Mouse (Mus musculus) layer of hippocampus, postnatal 10 days (tissue): ENCODE measurements at regions not wholly inside any gene's neighbourhood (a gene's known extent, or its start where the extent isn't known, plus 50 kb on each side); places are given as distances from the start of the nearest gene placed in this dataset.
"Not testable (repeated sequence)": the region's sequence is repeated elsewhere in the genome, so short reads cannot be mapped to it uniquely, and the experiment has no call there.

Experiments
- DNase-seq, 2 experiments: peaks; one replicate each; pipeline ENCODE4 v3.0.0; 2021; ENCODE audit warnings: low spot score in 2 of 2

DNA sequence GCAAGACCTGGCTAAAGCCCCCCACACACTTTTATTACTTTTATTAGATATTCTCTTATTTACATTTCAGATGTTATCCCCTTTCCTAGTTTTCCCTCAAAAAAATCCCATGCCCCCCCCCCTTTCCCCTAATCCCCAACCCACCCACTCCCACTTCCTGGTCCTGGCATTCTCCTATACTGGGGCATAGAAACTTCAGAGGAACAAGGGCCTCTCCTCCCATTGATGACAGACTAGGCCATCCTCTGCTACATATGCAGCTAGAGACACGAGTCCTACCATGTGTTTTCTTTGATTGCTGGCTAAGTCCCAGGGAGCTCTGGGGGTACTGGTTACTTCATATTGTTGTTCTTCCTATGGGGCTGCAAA, 116.8 kb downstream of the Rfpl4b start:
- not testable (repeated sequence) for DNase-seq

- DNase-seq, result no peak
Observed at GRCm38 (mm10) chr10:38703954-38704761, 117.4 kb downstream of the Rfpl4b start.

DNA sequence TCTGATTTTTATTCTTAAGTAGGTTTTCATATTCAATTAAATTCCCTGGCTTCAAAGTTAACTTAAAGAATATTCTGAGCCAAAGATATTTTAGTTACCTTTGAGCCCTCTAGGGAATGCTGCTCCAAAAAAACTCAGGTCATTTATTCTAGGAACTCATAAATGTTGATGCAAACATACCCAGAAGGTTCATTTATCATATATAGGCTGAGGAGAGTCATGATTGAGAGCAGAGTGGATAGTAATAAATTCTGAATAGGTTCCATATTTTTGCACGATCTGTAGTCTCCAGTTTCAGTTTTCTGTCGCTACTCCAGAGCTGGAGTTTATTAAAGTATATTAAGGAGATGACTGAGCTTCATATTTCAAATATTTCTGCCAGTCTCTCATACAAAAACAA, 144.1 kb downstream of the Rfpl4b start:
- no peak for DNase-seq

- no peak for DNase-seq
Observed at GRCm38 (mm10) chr10:38668610-38669009, 153.0 kb downstream of the Rfpl4b start.

GRCm38 (mm10) chr10:38667841-38668240, 153.7 kb downstream of the Rfpl4b start:
- no peak for DNase-seq

GRCm38 (mm10) chr10:38635695-38636094, 185.9 kb downstream of the Rfpl4b start:
- DNase-seq, result no peak

DNA sequence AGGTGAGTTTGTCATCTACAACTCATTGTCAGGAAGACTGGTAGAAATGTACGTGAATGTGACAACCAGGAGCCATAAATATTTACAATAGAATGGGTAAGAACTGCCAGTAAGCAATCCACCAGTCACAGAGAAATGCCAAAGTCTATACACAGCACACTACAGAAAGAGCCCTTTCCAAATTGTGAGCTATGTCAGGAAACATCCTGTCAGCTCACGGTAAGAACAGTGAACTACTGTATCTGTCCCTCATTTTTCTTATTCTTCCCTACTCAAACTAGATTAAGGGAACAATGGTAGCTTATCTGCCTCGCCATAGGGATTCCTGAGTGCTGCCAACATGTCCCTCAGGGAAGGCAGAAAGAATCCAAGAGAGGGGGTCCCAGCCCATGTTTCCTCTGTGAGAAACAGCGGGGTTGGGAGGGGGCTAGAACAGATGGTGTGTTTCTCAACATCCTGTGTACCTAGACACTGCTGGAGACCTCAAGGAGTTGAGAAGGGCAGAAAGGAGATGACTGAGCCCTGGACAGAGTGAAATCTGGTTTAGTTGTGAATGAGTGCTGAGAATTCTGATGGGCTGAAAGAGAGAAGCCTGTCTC, 191.6 kb downstream of the Rfpl4b start:
- no peak for DNase-seq

DNA sequence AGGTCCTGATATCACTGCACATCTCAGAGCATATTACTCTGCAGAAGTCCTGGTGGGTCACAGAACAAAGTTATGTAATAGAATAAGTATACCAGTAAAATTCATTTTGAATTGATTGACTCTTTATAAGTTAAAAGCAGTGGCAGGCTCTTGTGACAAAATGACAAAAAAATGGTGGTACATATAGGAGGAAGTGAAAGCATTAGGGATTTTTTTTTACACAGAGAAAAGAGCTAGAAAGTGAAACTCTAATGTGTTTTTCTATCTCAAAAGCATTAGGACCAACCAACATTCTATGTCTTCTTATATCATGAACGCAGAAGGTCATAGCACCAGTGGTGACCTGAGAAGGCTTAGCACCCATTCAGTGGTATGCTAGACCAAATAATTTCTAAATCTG, 198.2 kb downstream of the Rfpl4b start:
- DNase-seq, result no peak

DNA sequence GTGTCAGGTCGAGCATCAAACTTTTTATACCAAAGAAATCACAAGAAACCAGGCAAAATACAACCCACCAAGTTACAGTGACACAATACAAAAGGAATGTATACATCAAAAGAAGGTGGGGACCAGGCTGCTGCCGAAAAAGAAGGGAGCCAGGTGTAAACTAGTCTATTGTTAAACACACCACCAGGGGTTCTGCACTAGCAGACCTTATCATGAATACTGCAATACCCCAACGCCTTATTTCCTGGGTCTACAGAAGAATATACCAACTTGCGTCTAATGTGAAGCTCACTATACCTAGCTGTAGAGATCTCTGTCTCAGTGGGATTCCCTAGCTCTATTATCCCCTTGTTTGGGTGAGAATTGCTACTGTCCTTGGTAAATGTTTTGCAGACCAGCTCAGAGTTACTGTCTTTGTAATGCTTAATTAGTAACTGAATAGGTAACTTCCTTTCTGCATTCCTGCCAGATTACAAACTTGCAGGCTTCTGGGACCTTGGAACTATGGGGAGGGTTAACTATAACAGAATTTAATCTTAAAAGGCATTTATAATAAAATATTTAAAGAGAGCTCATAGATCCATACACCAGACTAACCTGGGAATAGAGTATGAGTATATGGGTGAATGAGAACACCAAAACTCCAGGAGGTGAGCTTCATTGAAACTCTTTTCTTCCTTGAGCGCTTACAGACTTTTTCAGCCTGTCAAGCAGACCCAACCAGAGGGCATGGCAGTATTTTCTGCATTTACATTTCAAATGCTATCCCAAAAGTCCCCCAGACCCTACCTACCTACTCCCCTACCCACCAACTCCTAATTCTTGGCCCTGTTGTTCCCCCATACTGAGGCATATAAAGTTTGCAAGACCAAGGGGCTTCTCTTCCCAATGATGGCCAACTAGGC, 211.7 kb downstream of the Rfpl4b start:
- DNase-seq, result no peak

DNA sequence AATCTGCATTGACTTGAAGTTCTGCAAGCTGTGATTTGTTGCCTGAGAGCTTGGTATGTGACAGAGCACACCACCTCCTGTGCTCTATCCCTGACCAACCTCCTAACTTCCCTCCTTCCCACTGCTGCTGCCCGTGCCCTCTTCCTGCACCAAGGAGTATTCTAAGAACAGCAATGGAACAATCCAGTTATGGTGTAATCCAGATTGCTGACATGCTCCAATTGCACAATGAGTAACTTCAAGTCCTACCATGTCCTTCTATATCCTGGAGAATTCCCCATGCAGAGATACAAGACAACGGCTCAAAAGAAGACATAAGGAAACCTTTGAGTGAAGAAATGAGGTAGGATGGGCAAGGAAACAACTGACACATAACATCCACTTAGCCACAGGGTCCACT, 235.5 kb downstream of the Rfpl4b start:
- no peak for DNase-seq

DNA sequence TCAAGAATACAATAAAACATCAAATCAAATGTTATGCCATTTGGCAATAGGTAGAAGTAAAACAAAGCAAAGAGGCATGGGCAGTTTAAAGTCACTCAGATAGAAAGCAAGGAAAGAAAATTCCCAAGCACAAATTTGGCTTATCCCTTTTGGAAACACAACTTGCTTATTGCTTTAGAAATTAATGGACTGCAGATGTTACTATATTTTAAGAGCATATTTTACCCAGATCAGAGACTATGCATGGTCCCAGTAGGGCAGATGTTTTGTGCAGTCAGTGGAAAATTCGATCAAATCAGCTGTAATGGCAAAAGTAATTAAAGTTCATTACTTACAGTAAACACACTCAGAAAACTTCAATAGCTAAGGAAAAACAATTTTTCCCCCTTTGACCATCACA, 245.9 kb downstream of the Rfpl4b start:
- no peak for DNase-seq

GRCm38 (mm10) chr10:38573728-38574127, 247.9 kb downstream of the Rfpl4b start:
- no peak for DNase-seq

- no peak for DNase-seq
Observed at GRCm38 (mm10) chr10:38573146-38573545, 248.4 kb downstream of the Rfpl4b start.

DNA sequence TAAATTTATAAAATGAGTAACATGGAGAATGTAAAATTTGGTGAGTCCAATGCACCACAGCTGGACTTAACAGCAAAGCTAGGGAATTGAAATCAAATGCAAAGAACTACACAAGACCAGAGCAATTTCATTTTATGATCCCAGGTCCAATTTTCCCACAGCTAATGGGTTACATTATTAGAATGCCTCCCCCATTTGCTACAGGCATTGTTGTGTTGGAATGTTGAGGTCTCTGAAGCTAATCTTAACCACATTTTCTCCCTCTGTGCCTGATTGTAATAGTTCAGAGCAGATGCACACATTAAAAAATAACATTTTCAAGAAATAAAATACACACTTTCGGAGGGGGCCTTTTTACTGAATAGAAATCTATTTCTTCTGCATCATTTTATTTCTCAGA, 254.3 kb downstream of the Rfpl4b start:
- DNase-seq, result no peak

- no peak for DNase-seq
Observed at GRCm38 (mm10) chr10:38566361-38566760, 255.2 kb downstream of the Rfpl4b start.

DNA sequence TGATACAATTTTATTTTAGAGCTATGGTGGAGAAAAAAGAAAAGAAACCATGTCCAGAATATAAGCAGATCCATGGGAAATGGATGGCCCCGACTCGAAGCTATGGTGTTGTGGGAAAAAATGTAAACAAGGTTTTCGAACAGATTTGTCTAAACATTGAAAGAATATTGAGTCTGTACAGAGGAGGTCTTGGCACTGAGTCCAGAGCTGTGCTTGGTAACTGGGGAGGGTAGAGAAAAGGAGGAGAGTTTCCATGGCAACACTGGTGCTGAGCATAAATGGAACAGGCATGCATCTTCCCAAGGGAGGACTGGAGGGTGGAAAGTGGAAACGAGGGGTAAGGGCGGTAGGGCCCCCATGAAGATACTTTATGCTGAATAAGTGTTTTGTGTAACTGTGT, 266.5 kb downstream of the Rfpl4b start:
- DNase-seq, result peak; percentile 21 to 43

DNA sequence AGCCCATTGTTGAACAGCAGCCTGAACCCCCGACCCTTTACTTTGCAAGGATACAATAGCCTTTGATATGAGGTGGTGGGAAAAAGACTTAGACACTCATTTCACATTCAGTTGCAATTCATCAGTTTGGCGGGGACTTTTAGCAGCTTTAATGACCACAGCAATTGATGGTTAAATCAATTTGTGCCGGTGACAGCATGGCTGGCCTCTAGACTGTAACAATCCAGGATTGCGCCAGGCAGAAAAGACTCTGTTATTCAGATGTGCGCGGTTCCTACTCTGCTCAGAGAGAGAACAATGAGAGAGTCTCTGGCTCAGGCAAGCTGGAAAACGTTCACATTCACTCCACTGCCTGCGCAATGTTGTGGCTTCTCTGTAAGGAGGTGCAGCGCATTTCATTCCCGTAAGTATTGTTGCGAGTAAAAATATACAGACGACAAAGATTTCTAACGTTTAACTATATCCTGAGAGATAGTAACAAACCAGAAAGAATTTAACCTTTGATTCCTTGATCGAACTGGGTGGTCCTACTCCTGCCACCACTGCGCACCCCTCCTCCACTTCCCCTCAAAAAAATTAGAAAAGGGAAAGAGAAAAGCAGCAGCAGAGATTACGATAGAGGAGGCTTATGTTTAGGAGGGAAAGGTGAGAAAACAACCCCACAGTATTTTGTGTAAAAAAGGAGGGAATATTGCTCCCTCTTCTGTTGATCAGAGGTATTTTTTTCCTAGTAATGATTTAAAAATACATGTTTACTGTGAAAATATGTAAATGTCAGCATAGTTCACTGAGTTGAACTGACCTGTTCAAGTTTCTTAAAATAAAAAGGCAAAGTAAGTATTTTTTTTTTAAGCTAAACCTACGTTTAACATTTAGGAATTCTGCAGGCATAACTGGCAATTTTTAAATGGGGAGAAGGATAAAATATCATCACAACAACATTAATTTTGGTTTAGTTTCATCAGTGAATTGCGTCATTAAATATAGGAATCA, 267.6 kb downstream of the Rfpl4b start:
- peak; percentile 44 to 56 for DNase-seq

- no peak for DNase-seq
Observed at GRCm38 (mm10) chr10:38553326-38553687, 268.3 kb downstream of the Rfpl4b start.

- DNase-seq, result no peak
Observed at GRCm38 (mm10) chr10:38552350-38553076, 269.1 kb downstream of the Rfpl4b start.

DNA sequence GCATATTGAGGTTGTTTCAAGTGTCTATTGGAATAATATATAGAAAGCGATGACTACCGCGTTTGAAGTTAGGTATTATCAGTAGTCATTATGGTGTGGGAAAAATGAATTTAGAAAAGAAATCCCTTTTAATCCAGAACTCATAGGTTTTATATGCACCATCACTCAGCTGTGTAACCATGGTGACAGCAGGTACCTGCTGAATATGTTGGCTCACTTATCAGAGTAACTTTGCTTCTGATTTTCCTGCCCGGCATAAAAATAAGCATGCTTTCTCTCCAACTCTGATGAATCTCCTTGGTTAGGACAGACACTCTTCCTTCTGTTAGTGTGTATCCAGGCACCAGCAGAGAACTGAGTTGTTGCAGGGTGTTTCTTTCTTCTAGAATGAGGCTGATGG, 281.5 kb downstream of the Rfpl4b start:
- no peak for DNase-seq
